Mouse (Mus musculus) cerebellum, adult 2 months (tissue): ENCODE results near the gene Ltk. TPM values are rescaled to one million over a fixed set of nuclear protein-coding genes. Genes with fewer than 3 reads are reported as not detected.
A peak's percentile ranks its signal among the peaks of the same experiment; 100 is the strongest.

ENCODE experiments used
- DNase-seq, 2 experiments: peaks; one replicate each; pipeline ENCODE4 v3.0.0; 2021
- H3K27ac ChIP-seq: fragments of 200-500 bp; 2 replicates; pipeline ENCODE4 v1.5.1; 2012; ENCODE audit warnings: low read length, control low read depth, inconsistent platforms; ENCODE audit not compliant: insufficient read depth
- H3K27me3 ChIP-seq: fragments of 200-500 bp; 2 replicates; pipeline ENCODE4 v1.6.1; 2012; ENCODE audit warnings: inconsistent platforms, mild to moderate bottlenecking, low read length, moderate library complexity; ENCODE audit not compliant: control insufficient read depth, insufficient read depth
- H3K4me1 ChIP-seq: fragments of 200-500 bp; 2 replicates; pipeline ENCODE4 v1.6.1; 2011; ENCODE audit warnings: low read length; ENCODE audit not compliant: control insufficient read depth, insufficient read depth
- H3K4me3 ChIP-seq: fragments of 200-500 bp; replicated peaks from 2 replicates; pipeline ENCODE3; 2011; ENCODE audit warnings: mild to moderate bottlenecking, low read depth, low read length, control low read depth; ENCODE audit not compliant: insufficient read depth
- CTCF ChIP-seq: fragments of 200-500 bp; IDR thresholded peaks from 2 replicates; pipeline ENCODE4 v1.5.1; 2011; ENCODE audit warnings: low read depth, mild to moderate bottlenecking, control low read depth, low read length, moderate library complexity, borderline replicate concordance; ENCODE audit not compliant: insufficient read depth
- POLR2A ChIP-seq: fragments of 200-500 bp; IDR thresholded peaks from 2 replicates; pipeline ENCODE4 v1.6.1; 2011; ENCODE audit warnings: low read length, control low read depth, borderline replicate concordance; ENCODE audit not compliant: insufficient read depth
- WGBS: fragments of 180-500 bp; shearing (Covaris S2); methylation state at CpG from one replicate; pipeline ENCODE4 v1.1.7; 2018; 5-methylcytosine and 5-hydroxymethylcytosine counted together
- polyA plus RNA-seq: library from polyadenylated mRNA; depleted of rRNA; stranded (reverse); fragments of >200 nt; gene quantifications from 2 replicates; pipeline ENCODE4 v1.2.3, GENCODE M21; 2012

Gene Ltk
- polyA plus RNA-seq, 1 experiment = 16.5 TPM

- H3K27ac ChIP-seq = no peak overlapping the region
- 4% methylated on average over 31 of the region's 31 CpGs for WGBS
- H3K4me1 ChIP-seq = no peaks in the 10 kb centered on the region
- peak in 1 of 2 experiments; percentile 38 for DNase-seq
- no peaks in the 10 kb centered on the region for H3K27me3 ChIP-seq
- H3K4me3 ChIP-seq = peak overlapping the region; percentile 45
- TF ChIP-seq CTCF (no peak), POLR2A (no peak)
These were observed 2.6 kb downstream of the Ltk start for GRCm38 (mm10) chr2:119757601-119758100.

- TF ChIP-seq CTCF = no peak
- TF ChIP-seq POLR2A = no peak
- Histone ChIP-seq H3K4me1 (no peaks in the 10 kb centered on the region), H3K4me3 (no peak overlapping the region), H3K27ac (no peak overlapping the region), H3K27me3 (no peaks in the 10 kb centered on the region)
- DNase-seq = no peak
- 77% methylated on average over 13 of the region's 13 CpGs for WGBS
These were observed 11.0 kb downstream of the Ltk start for GRCm38 (mm10) chr2:119749260-119749659.

- Histone ChIP-seq H3K4me1 (no peaks in the 10 kb centered on the region; the same call in 1 of the 2 replicates), H3K27ac (no peak overlapping the region), H3K4me3 (no peak overlapping the region), H3K27me3 (peaks cover 9% of the 10 kb centered on the region; the same call in 1 of the 2 replicates)
- TF ChIP-seq CTCF (no peak), POLR2A (no peak)
- WGBS = 75% methylated on average over 7 of the region's 7 CpGs
- DNase-seq = no peak
These were observed 12.7 kb downstream of the Ltk start for GRCm38 (mm10) chr2:119747554-119747953.

DNA sequence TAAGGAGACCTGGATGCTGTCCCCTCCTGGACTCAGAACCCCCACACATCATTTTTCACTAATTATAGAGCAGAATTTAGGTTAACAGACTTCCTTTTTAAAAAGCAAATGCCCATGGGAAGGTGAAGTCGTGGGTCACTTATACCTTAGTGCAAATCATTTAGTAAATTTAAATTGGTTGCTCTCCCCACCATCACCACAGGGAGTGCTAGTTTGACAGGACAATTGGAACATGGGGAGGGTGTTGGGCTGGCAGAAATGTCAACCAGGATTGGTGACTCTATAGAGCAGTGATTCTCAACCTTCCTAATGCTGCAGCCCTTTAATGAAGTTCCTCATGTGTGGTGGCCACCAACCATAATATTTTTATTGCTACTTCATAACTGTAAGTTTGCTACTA, 14.9 kb downstream of the Ltk start:
- DNase-seq = no peak
- Histone ChIP-seq H3K27ac (no peak overlapping the region), H3K4me3 (no peak overlapping the region), H3K27me3 (peaks cover 14% of the 10 kb centered on the region; the same call in 1 of the 2 replicates), H3K4me1 (no peaks in the 10 kb centered on the region; the same call in 1 of the 2 replicates)
- WGBS = 37% methylated on average over 1 of the region's 1 CpGs
- no peak for TF ChIP-seq POLR2A
- peak; percentile 46; the same call in 1 of the 2 replicates for TF ChIP-seq CTCF

DNA sequence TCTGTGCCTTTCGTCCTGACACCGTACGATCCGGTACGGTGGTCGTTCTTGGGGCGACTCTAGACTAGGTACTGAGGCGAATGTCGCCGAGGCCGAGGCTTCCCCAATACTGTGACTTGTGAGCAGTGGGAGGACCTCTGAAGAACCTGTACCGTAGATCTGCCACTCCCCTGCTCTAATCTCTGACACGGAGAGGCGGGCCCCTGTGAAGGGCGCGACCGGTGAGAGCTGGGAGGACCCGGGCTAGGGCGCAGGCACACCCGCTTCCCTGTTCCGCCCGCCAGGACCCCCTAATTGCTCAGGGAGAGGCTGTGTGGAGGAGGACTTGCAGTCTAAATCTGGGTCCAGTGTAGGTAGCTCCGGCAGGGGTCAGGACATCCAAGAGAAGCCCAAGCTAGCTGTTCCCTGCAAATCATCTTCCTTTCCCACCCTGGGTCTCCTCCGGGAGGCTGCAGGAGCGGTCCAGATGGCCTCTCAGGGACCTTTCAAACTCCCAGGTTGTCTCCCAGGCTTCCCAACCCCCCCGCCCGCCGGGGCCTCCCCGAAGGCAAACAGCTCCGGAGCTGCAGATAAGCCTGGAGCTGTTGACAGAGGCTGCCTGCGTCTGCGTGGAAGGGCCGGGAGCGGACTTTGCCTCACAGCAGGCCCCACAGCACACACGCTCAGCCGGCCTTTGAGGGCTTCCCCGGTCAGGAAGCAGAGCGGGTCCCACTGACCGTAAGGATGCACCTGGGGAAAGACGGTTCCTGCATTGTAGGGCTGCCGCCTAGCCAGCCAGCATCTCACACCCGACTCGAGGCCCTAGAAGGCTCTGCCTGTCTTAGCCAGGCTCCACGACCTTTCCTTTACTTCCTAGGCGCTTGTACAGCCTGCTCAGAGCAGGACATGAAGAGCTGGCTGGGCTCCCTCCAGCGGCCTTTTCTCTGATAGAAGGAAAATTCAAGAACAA, 15.8 kb downstream of the Ltk start:
- TF ChIP-seq CTCF (no peak), POLR2A (no peak)
- H3K27me3 ChIP-seq = peaks cover 14% of the 10 kb centered on the region; the same call in 1 of the 2 replicates
- DNase-seq = no peak
- H3K27ac ChIP-seq = no peak overlapping the region
- no peak overlapping the region for H3K4me3 ChIP-seq
- 28% methylated on average over 46 of the region's 46 CpGs for WGBS
- no peaks in the 10 kb centered on the region; the same call in 1 of the 2 replicates for H3K4me1 ChIP-seq

DNA sequence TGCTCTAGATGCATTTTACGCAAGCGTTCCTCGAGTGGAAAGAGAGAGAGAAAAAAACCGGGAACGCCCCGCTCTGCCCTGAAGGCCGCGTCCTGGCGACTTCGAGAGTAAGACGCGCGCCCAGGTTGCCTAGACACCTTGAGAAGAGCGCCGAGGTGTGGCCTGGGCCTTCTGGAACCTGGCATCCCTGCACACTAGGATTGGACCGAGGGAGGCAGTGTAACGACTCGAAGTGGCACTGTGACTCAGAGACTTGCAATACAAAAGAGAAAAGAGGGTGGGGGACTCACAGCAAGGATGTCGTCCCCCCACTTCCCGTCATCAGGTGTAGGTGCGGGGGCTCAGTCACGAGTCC, 16.4 kb downstream of the Ltk start:
- Histone ChIP-seq H3K4me3 (no peak overlapping the region), H3K27me3 (peaks cover 14% of the 10 kb centered on the region; the same call in 1 of the 2 replicates), H3K4me1 (no peaks in the 10 kb centered on the region; the same call in 1 of the 2 replicates), H3K27ac (no peak overlapping the region)
- no peak for DNase-seq
- 30% methylated on average over 22 of the region's 22 CpGs for WGBS
- TF ChIP-seq CTCF (no peak), POLR2A (no peak)

DNA sequence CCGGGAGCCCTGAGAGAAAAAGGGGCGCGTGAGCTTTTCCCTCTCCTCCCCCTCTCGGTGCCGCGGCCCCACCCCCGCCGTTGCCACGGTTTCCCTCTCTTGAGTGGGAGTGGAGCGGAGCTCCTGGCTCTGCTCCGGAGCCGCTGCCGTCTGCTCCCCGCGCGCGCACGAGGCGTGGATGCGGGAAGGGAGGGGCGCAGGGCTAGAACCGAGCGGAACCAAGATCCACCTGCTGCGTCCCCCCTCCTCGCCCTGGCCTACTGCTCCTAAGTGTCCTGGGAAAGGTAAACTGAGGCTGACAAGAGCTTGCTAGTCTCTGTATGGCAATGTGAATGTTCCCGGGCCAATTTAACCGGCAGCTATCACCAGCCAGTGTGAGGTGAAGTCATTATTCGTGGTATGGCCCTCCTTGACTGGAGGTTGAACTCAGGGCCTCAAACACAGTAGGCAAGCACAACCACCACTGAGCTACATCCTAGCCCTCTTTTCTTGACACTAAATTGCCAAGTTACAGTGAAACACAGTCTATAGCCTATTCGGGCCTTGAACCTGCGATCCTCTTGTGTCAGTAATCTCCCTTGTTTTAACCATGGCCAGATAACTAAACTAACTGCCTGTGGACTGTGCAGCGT, 16.9 kb downstream of the Ltk start:
- TF ChIP-seq CTCF = no peak
- no peak for TF ChIP-seq POLR2A
- no peak for DNase-seq
- Histone ChIP-seq H3K4me3 (peak overlapping the region; percentile 10), H3K4me1 (no peaks in the 10 kb centered on the region; the same call in 1 of the 2 replicates), H3K27me3 (peaks cover 14% of the 10 kb centered on the region; the same call in 1 of the 2 replicates), H3K27ac (no peak overlapping the region)
- 11% methylated on average over 30 of the region's 31 CpGs for WGBS
